Mouse (Mus musculus): ENCODE data around the gene Dexi.

- no peak for TF ChIP-seq CTCF (IDR thresholded peaks at IDR 0.05; ENCODE audit: insufficient read depth, low read depth, low read length)
- TF ChIP-seq POLR2A (IDR thresholded peaks at IDR 0.05; ENCODE audit: insufficient read depth, low read depth, low read length) = no peak
Measured at GRCm38 (mm10) chr16:10489904-10490457, 52.9 kb downstream of the Dexi start.

Data from olfactory bulb, adult 2 months (tissue).